Mouse (Mus musculus): ENCODE measurements around the gene Cyp24a1. TPM values are rescaled to one million over a fixed set of nuclear protein-coding genes. Genes with fewer than 3 reads are reported as not detected.
"Not testable (repeated sequence)": the region's sequence is repeated elsewhere in the genome, so short reads cannot be mapped to it uniquely, and the experiment has no call there.

The Cyp24a1 gene
- total RNA-seq, 2 experiments from 2014 or later: not detected

GRCm38 (mm10) chr2:170487202-170487601 lies 9.7 kb downstream of the Cyp24a1 start:
- intact Hi-C loops (cut with DNase I): no loop called here
- no peak overlapping the region for H3K27ac ChIP-seq
- no peak for TF ChIP-seq CTCF (IDR thresholded peaks at IDR 0.05)
- no peak overlapping the region for H3K4me3 ChIP-seq
- no peak for DNase-seq

- H3K27ac ChIP-seq: no peak overlapping the region
- no peak for DNase-seq
- intact Hi-C loops (cut with DNase I): no loop called here
- no peak for TF ChIP-seq CTCF (IDR thresholded peaks at IDR 0.05)
- no peak overlapping the region for H3K4me3 ChIP-seq
Observed at GRCm38 (mm10) chr2:170483914-170484313, 13.0 kb downstream of the Cyp24a1 start.

GRCm38 (mm10) chr2:170482019-170482540 lies 14.9 kb downstream of the Cyp24a1 start:
- no peak; the same call in 1 of the 2 replicates for TF ChIP-seq CTCF (IDR thresholded peaks at IDR 0.05)
- intact Hi-C loops (cut with DNase I): no loop called here
- no peak overlapping the region for H3K27ac ChIP-seq
- H3K4me3 ChIP-seq: no peak overlapping the region
- DNase-seq: no peak

- no peak for DNase-seq
- intact Hi-C loops (cut with DNase I): no loop called here
- no peak for TF ChIP-seq CTCF (IDR thresholded peaks at IDR 0.05)
- H3K27ac ChIP-seq: no peak overlapping the region
- H3K4me3 ChIP-seq: no peak overlapping the region
Observed at GRCm38 (mm10) chr2:170476643-170477042, 20.3 kb downstream of the Cyp24a1 start.

GRCm38 (mm10) chr2:170476215-170476614 lies 20.7 kb downstream of the Cyp24a1 start:
- intact Hi-C loops (cut with DNase I): no loop called here
- Histone ChIP-seq H3K4me3 (no peak overlapping the region), H3K27ac (no peak overlapping the region)
- peak; percentile 37 for DNase-seq
- peak; percentile 48 for TF ChIP-seq CTCF (IDR thresholded peaks at IDR 0.05)

GRCm38 (mm10) chr2:170475164-170475563 lies 21.8 kb downstream of the Cyp24a1 start:
- H3K4me3 ChIP-seq: no peak overlapping the region
- no peak for DNase-seq
- intact Hi-C loops (cut with DNase I): no loop called here
- H3K27ac ChIP-seq: no peak overlapping the region
- TF ChIP-seq CTCF (IDR thresholded peaks at IDR 0.05): no peak

GRCm38 (mm10) chr2:170474125-170474524 lies 22.8 kb downstream of the Cyp24a1 start:
- intact Hi-C loops (cut with DNase I): no loop called here
- Histone ChIP-seq H3K4me3 (no peak overlapping the region), H3K27ac (no peak overlapping the region)
- TF ChIP-seq CTCF (IDR thresholded peaks at IDR 0.05): no peak
- DNase-seq: no peak

GRCm38 (mm10) chr2:170470591-170470990 lies 26.4 kb downstream of the Cyp24a1 start:
- Histone ChIP-seq H3K27ac (no peak overlapping the region), H3K4me3 (no peak overlapping the region)
- intact Hi-C loops (cut with DNase I): no loop called here
- no peak for TF ChIP-seq CTCF (IDR thresholded peaks at IDR 0.05)
- DNase-seq: no peak

- Histone ChIP-seq H3K27ac (no peak overlapping the region), H3K4me3 (no peak overlapping the region)
- peak; percentile 35 for DNase-seq
- TF ChIP-seq CTCF (IDR thresholded peaks at IDR 0.05): no peak
- intact Hi-C loops (cut with DNase I): no loop called here
Observed at GRCm38 (mm10) chr2:170469616-170470308, 27.2 kb downstream of the Cyp24a1 start.

- peak; percentile 43 for TF ChIP-seq CTCF (IDR thresholded peaks at IDR 0.05)
Observed at GRCm38 (mm10) chr2:170468009-170468408, 28.9 kb downstream of the Cyp24a1 start.

GRCm38 (mm10) chr2:170464817-170465216 lies 32.1 kb downstream of the Cyp24a1 start:
- DNase-seq: no peak
- TF ChIP-seq CTCF (IDR thresholded peaks at IDR 0.05): no peak
- Histone ChIP-seq H3K27ac (no peak overlapping the region), H3K4me3 (no peak overlapping the region)
- intact Hi-C loops (cut with DNase I): no loop called here

More at GRCm38 (mm10) chr2:170468009-170468408, 28.9 kb downstream of the Cyp24a1 start:
- Histone ChIP-seq H3K27ac (no peak overlapping the region), H3K4me3 (no peak overlapping the region)
- intact Hi-C loops (cut with DNase I): no loop called here
- no peak for DNase-seq

GRCm38 (mm10) chr2:170461652-170462051 lies 35.3 kb downstream of the Cyp24a1 start:
- DNase-seq: no peak
- intact Hi-C loops (cut with DNase I): no loop called here
- Histone ChIP-seq H3K4me3 (no peak overlapping the region), H3K27ac (no peak overlapping the region)
- no peak for TF ChIP-seq CTCF (IDR thresholded peaks at IDR 0.05)

- no peak for DNase-seq
- Histone ChIP-seq H3K4me3 (no peak overlapping the region), H3K27ac (no peak overlapping the region)
- intact Hi-C loops (cut with DNase I): no loop called here
- TF ChIP-seq CTCF (IDR thresholded peaks at IDR 0.05): no peak
Observed at GRCm38 (mm10) chr2:170459805-170460204, 37.1 kb downstream of the Cyp24a1 start.

GRCm38 (mm10) chr2:170459183-170459582 lies 37.8 kb downstream of the Cyp24a1 start:
- TF ChIP-seq CTCF (IDR thresholded peaks at IDR 0.05): no peak
- Histone ChIP-seq H3K4me3 (no peak overlapping the region), H3K27ac (no peak overlapping the region)
- intact Hi-C loops (cut with DNase I): no loop called here
- no peak for DNase-seq

- intact Hi-C loops (cut with DNase I); H3K27ac ChIP-seq; H3K4me3 ChIP-seq; DNase-seq: not testable (repeated sequence)
Observed at GRCm38 (mm10) chr2:170453809-170454208, 43.1 kb downstream of the Cyp24a1 start.
